Mouse (Mus musculus): ENCODE measurements at regions not wholly inside any gene's neighbourhood (a gene's known extent, or its start where the extent isn't known, plus 50 kb on each side); places are given as distances from the start of the nearest gene placed in this dataset.
"Not testable (repeated sequence)": the region's sequence is repeated elsewhere in the genome, so short reads cannot be mapped to it uniquely, and the experiment has no call there.

DNA sequence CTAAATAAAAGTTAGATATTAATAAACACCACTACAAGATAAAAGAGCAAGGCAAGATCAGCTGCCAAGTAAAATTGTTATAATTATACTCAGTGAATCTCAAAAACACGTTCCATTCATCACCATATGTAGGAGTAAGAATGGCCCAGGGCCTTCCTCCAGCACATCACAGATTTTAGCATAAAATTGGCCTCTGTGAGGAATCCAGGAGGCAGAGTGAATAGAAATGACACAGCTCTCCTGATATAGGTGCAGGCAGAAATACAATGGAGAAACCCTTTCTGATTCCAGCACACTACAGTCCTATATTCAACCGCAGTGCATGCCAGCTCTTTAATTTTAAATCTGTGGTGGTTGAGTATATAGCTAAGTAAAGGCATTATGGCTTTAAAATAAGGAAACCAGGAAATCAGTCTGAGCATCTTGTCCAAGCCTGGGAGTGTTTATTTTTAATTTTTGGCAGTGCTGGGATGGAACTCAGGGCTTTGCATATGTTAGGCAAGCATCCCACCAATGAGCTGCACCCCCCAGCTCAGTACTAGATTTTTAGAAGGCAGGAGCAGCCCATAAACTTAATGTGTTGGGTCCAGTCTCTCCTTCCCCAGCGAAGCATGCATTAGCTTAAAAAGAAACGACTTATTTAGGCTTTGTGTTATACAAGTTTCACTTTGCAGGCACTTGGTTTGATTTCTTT, 158.3 kb upstream of the Ptprz1 start:
- Histone ChIP-seq H3K36me3 (no peaks in the 10 kb centered on the region), H3K4me2 (no peak overlapping the region), H3K4me3 (replicated peaks) (no peak overlapping the region), H3K9ac (replicated peaks) (no peak overlapping the region), H3K9me3 (no peaks in the 10 kb centered on the region), H3K27me3 (no peaks in the 10 kb centered on the region), H3K4me1 (replicated peaks) (no peaks in the 10 kb centered on the region; the same call in 1 of the 2 replicates), H3K27ac (no peak overlapping the region)
- no peak for ATAC-seq (ENCODE audit: insufficient number of reproducible peaks, insufficient read depth, low FRiP score, low TSS enrichment, low read depth)
- 71% methylated on average over 4 of the region's 4 CpGs for whole genome bisulfite sequencing

DNA sequence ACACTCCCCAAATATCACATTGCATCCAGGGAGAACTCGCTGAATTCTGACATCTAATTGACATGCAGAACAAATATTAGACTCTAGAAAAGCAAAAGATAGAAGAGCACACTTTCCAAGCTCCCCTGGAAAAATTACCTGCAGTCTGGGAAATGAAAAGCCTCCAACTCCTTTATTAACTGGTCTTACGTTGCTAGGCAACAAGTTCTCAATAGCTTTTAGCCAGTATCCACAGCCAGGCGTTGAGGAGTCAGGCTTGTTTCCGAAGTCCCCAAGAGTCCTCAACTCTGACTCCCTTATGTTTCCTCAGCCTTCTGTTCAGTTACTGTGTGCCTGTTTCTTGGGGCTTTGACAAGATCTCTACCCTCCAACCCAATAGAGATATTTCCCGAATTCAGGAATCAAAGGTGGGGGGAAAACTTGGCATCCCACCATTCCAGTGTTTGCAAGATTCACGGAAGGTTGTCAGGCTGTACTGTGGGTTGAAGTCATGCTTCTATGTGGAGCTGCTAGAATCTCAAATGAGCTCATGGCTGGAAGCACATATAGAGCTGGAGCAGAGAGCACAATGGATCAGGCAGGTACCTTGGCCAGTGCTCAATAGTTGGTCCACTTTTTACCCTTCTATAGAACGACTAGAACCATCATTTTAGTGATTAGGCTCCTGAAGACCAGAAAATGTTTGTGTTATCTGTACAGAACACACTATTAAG, 159.0 kb upstream of the Ptprz1 start:
- WGBS, result 66% methylated on average over 7 of the region's 7 CpGs
- Histone ChIP-seq H3K36me3 (no peaks in the 10 kb centered on the region), H3K9me3 (no peaks in the 10 kb centered on the region), H3K27ac (no peak overlapping the region), H3K27me3 (no peaks in the 10 kb centered on the region), H3K4me2 (no peak overlapping the region), H3K4me1 (replicated peaks) (no peaks in the 10 kb centered on the region; the same call in 1 of the 2 replicates), H3K9ac (replicated peaks) (no peak overlapping the region), H3K4me3 (replicated peaks) (no peak overlapping the region)
- ATAC-seq (ENCODE audit: insufficient number of reproducible peaks, insufficient read depth, low FRiP score, low TSS enrichment, low read depth), result no peak

DNA sequence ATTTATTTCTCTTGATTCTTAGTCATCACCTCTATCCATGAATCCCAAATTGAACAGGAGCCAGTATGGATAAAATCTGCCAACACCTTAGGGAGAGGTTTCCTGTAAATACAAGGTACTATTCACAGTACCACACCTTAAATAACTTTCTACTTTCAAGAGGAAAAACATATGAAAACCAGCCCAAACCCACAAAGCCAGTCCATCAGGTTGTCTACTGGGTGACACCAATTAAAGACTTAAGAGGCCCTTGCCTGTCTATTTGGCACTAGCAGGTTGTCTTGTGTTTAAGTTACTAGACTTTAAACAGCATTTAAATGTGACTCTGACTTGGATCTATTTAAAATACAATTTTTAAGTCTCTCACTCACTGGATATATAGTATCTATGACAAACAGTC, 177.1 kb upstream of the Ptprz1 start:
- no peaks in the 10 kb centered on the region for H3K4me1 ChIP-seq (replicated peaks)
- H3K36me3 ChIP-seq, result no peaks in the 10 kb centered on the region
- no peak for ATAC-seq (ENCODE audit: insufficient number of reproducible peaks, insufficient read depth, low FRiP score, low TSS enrichment, low read depth)
- no peak overlapping the region for H3K4me3 ChIP-seq (replicated peaks)
- no peak overlapping the region for H3K4me2 ChIP-seq
- no peak overlapping the region for H3K9ac ChIP-seq (replicated peaks)
- H3K27ac ChIP-seq, result no peak overlapping the region
- H3K9me3 ChIP-seq, result no peaks in the 10 kb centered on the region
- H3K27me3 ChIP-seq, result no peaks in the 10 kb centered on the region

DNA sequence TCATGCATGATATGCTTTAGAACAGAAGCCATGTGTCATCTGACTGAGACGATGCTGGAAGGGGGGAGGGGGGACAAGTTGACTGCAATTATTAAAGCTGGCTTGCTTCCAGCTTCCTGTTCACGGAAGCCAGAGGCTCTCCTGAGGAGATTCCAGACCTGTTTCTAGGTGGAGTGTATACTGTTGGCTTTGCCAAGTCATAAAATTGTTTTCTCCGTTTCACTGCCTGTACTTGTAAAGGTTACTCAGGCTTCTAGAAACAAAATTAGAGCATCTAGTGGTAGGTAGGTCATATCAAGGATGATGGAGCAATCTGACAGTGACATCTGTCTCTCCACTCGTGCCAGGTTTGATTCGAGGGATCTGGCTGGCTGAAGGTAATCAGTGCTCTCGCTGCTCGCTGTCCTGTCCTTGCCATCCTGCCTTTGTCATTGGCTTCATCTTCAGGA, 186.6 kb upstream of the Ptprz1 start:
- H3K27me3 ChIP-seq, result no peaks in the 10 kb centered on the region
- H3K4me1 ChIP-seq (replicated peaks), result peaks cover 8% of the 10 kb centered on the region
- no peaks in the 10 kb centered on the region for H3K9me3 ChIP-seq
- no peak overlapping the region for H3K9ac ChIP-seq (replicated peaks)
- WGBS, result 55% methylated on average over 7 of the region's 7 CpGs
- ATAC-seq (ENCODE audit: insufficient number of reproducible peaks, insufficient read depth, low FRiP score, low TSS enrichment, low read depth), result peak; percentile 84
- H3K27ac ChIP-seq, result no peak overlapping the region
- no peak overlapping the region for H3K4me2 ChIP-seq
- no peaks in the 10 kb centered on the region for H3K36me3 ChIP-seq
- H3K4me3 ChIP-seq (replicated peaks), result no peak overlapping the region

DNA sequence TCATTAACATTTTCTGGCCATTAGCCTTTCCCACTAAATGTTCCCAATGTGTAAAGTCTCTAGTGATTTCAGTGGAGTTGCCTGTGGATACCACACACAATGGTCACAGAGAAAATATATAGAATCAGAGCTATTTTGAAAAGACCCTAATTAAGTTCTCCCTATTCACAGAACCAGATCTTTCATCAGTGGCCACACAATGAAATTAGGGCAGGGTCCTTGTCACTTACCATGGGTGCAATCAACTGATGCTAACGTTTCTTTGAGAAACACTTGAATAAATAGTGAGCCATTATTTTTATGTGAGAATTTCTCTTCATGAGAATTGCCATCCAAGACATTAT, 200.7 kb upstream of the Ptprz1 start:
- no peak overlapping the region for H3K4me2 ChIP-seq
- WGBS, result 93% methylated on average over 1 of the region's 1 CpGs
- H3K9ac ChIP-seq (replicated peaks), result no peak overlapping the region
- no peak overlapping the region for H3K4me3 ChIP-seq (replicated peaks)
- H3K9me3 ChIP-seq, result no peaks in the 10 kb centered on the region
- H3K36me3 ChIP-seq, result no peaks in the 10 kb centered on the region
- no peaks in the 10 kb centered on the region for H3K4me1 ChIP-seq (replicated peaks)
- H3K27ac ChIP-seq, result no peak overlapping the region
- ATAC-seq (ENCODE audit: insufficient number of reproducible peaks, insufficient read depth, low FRiP score, low TSS enrichment, low read depth), result no peak
- no peaks in the 10 kb centered on the region for H3K27me3 ChIP-seq

DNA sequence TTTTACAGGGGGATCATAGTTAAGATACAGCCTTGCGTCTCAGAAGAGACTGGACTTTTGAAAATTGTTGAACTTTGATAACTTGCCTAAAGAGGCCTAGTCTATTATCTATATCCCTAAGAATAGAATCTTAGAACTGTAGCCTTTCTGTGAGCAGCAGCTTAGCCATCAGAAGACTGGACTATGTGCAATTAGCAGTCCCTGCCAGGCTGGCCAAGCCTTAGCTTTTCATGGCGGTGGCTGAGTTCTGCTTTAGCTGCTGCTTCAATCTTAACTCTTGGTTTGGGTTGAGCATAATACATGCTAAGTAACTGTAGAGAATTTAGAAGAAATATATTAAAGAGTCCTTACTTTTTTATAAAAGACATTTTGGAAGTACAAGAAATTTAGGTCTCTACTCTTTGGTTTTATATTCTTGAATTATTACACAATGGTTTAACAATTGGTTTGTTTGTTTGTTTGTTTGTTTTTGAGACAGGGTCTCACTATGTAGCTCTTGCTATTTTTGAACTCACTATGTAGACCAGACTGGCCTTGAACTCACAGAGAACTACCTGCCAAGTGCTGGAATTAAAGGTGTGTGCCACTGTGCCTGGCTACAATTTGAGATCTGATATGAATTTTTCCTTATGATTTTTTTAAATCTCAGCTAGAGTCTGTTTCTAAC, 201.2 kb upstream of the Ptprz1 start:
- WGBS, result 81% methylated on average over 2 of the region's 2 CpGs
- ATAC-seq (ENCODE audit: insufficient number of reproducible peaks, insufficient read depth, low FRiP score, low TSS enrichment, low read depth), result no peak

DNA sequence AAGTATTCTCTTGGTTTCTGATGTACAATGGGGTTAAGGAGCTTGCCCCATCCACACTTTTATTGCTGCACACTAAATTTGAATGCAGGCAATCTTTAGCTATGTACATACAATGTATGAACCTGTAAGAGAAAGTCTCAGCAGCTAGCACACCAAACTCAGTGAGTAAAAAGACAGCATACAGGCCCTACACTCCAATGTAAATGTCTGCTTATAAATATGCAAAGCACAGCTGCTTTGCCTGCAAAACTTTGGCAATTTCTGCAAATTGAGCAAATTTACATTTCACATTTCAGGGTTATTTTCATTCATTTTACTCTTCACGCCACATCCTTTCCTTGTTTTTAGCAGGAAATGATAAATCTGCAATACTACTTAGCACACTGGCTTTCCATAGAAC, 203.8 kb upstream of the Ptprz1 start:
- no peaks in the 10 kb centered on the region for H3K9me3 ChIP-seq
- ATAC-seq (ENCODE audit: insufficient number of reproducible peaks, insufficient read depth, low FRiP score, low TSS enrichment, low read depth), result no peak
- WGBS, result 74% methylated on average over 1 of the region's 1 CpGs

More for the DNA sequence above, 201.2 kb upstream of the Ptprz1 start:
- Histone ChIP-seq H3K4me2 (no peak overlapping the region), H3K4me1 (replicated peaks) (no peaks in the 10 kb centered on the region), H3K27me3 (no peaks in the 10 kb centered on the region), H3K36me3 (no peaks in the 10 kb centered on the region), H3K4me3 (replicated peaks) (no peak overlapping the region), H3K27ac (no peak overlapping the region), H3K9ac (replicated peaks) (no peak overlapping the region), H3K9me3 (no peaks in the 10 kb centered on the region)

DNA sequence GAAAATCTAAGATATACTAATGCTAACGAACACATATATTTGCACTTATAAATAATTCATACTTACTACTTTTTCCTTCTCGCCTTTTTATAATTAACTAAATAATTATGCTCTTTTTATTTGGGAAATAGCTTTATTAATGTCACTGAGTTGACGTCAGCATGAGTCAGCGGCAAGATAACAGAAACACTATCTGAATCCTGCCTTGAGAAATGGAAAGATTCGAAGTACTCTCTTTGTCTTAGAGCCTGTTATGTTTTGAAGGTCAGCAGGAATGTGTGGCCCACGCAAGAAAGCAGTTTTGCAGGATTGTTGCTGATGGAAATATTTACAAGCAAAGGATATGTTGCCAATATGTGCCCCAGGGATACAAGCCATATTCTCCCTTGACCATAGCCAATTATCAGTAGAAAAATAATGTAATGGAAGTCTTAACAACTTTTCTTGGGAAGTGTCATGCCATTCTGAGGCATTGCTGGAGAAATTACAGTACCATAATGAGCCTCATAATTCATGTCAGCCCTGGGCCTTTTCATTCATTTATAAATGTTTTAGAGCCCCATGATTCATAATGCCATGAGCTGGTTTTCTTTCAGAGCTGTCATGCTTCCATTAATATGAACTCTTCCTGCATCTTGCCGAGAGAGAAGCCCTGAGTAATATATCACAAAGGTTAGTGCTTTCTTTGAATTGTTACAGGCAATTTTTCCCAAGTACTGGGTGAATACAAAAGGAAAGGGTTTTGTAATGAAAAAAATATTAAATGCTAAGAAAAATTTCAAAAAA, 206.9 kb upstream of the Ptprz1 start:
- Histone ChIP-seq H3K4me3 (replicated peaks) (no peak overlapping the region), H3K9me3 (no peaks in the 10 kb centered on the region), H3K27ac (no peak overlapping the region), H3K27me3 (no peaks in the 10 kb centered on the region), H3K9ac (replicated peaks) (no peak overlapping the region), H3K4me2 (no peak overlapping the region), H3K36me3 (no peaks in the 10 kb centered on the region), H3K4me1 (replicated peaks) (no peaks in the 10 kb centered on the region)
- WGBS, result 83% methylated on average over 7 of the region's 7 CpGs
- ATAC-seq (ENCODE audit: insufficient number of reproducible peaks, insufficient read depth, low FRiP score, low TSS enrichment, low read depth), result no peak

More for the DNA sequence above, 203.8 kb upstream of the Ptprz1 start:
- Histone ChIP-seq H3K4me2 (no peak overlapping the region), H3K9ac (replicated peaks) (no peak overlapping the region), H3K27ac (no peak overlapping the region), H3K4me1 (replicated peaks) (no peaks in the 10 kb centered on the region), H3K27me3 (no peaks in the 10 kb centered on the region), H3K36me3 (no peaks in the 10 kb centered on the region), H3K4me3 (replicated peaks) (no peak overlapping the region)

DNA sequence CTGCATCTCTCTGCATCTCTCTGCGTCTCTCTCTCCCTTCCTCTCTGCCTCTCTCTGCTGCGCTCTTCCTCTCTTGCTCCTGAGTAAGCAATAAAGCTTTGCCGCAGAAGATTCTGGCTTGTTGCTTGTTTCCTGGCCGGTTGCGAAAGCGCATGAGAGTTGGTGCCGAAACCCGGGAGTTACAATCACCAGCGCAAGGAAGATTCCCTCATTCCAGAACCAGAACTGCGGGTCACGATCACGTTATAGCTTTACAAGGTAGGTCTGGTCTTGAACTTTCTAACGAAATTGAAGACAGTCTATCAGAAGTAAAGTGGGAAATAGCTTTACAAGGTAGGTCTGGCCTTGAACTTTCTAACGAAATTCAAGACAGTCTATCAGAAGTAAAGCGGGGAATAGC, 217.9 kb upstream of the Ptprz1 start:
- ATAC-seq (ENCODE audit: insufficient number of reproducible peaks, insufficient read depth, low FRiP score, low TSS enrichment, low read depth); H3K9me3 ChIP-seq; H3K4me3 ChIP-seq (replicated peaks); H3K4me2 ChIP-seq; H3K9ac ChIP-seq (replicated peaks); H3K27ac ChIP-seq; H3K27me3 ChIP-seq; H3K4me1 ChIP-seq (replicated peaks); H3K36me3 ChIP-seq: not testable (repeated sequence)
- WGBS, result 95% methylated on average over 15 of the region's 15 CpGs

DNA sequence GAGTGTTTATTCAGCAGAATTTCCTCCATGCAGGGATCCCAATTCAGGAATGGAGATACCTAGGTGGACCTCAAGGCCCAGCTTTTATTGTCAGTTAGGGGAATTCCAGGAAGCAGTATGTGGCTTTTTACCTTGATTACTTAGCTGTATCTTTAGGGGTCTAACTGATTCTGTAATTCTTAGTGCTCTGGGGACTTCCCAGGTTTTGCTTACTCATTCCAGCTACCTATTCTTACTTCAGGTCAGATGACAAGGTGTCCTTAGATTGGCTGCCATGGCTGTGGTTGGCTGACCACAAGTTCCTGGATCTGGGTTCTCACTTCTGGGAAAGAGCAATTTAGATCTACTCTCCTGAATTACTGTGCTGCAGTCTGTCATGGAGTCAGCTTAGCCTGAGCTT, 235.2 kb upstream of the Ptprz1 start:
- no peaks in the 10 kb centered on the region for H3K27me3 ChIP-seq
- no peaks in the 10 kb centered on the region for H3K36me3 ChIP-seq
- H3K27ac ChIP-seq, result no peak overlapping the region
- no peak for ATAC-seq (ENCODE audit: insufficient number of reproducible peaks, insufficient read depth, low FRiP score, low TSS enrichment, low read depth)
- H3K4me3 ChIP-seq (replicated peaks), result no peak overlapping the region
- no peaks in the 10 kb centered on the region for H3K4me1 ChIP-seq (replicated peaks)
- no peak overlapping the region for H3K9ac ChIP-seq (replicated peaks)
- H3K4me2 ChIP-seq, result no peak overlapping the region
- no peaks in the 10 kb centered on the region for H3K9me3 ChIP-seq

DNA sequence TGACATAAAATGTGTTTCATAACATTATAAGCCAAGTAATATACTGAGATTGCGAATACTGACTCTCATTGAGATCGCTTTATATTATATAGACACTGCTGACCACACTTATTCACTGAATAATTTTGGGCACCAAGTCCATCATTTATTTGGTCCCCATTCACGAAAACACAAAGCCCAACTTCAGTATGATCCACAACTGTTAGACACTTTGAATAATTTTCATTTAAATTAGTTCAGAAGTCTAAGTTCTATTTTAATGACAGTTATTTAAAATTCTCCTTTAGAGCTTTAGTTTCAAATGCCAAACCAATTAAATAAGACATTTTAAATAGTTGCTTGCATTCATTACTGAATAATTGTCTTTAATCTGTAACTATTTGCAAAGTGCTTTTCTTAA, 240.2 kb upstream of the Ptprz1 start:
- H3K27me3 ChIP-seq, result no peaks in the 10 kb centered on the region
- H3K9me3 ChIP-seq, result no peaks in the 10 kb centered on the region
- H3K4me3 ChIP-seq (replicated peaks), result no peak overlapping the region
- no peak overlapping the region for H3K4me2 ChIP-seq
- no peaks in the 10 kb centered on the region for H3K4me1 ChIP-seq (replicated peaks)
- no peak for ATAC-seq (ENCODE audit: insufficient number of reproducible peaks, insufficient read depth, low FRiP score, low TSS enrichment, low read depth)
- no peak overlapping the region for H3K9ac ChIP-seq (replicated peaks)
- H3K36me3 ChIP-seq, result no peaks in the 10 kb centered on the region
- no peak overlapping the region for H3K27ac ChIP-seq
- 89% methylated on average over 3 of the region's 3 CpGs for WGBS

All from limb, embryonic 12.5 days (tissue).